Mouse (Mus musculus) megakaryocyte, embryonic 14.5 days (primary cell): ENCODE results near the gene Lamb1.

Experiments used
- FLI1 ChIP-seq: IDR thresholded peaks from 2 replicates; pipeline ENCODE4 v1.6.1; 2012; ENCODE audit warnings: low read length, inconsistent platforms, mixed read lengths
- GATA1 ChIP-seq: IDR thresholded peaks from 3 replicates; pipeline ENCODE4 v1.6.1; 2012; ENCODE audit warnings: mixed read lengths, low read length, inconsistent platforms, borderline replicate concordance

DNA sequence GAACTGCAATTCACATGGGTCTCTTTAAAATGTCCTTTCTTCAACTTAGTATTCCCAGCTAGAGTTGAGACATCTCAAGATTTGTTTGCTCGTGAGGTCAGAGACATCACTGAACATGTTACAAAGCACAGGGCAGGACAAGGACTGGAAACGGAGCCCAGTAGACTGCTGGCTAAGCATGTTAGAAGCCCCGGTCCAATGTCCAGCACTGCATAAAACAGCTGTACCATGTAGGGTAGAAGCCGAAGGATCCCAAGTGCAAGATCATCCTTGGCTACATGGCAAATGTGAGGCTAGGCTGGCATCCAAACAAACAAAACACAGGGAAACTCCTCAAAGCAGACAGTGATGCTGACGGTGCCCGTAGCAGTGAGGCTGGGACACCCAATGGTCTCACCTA, 30.0 kb upstream of the Lamb1 start:
- no peak for TF ChIP-seq GATA1
- no peak for TF ChIP-seq FLI1
